Mouse (Mus musculus) left cerebral cortex, postnatal 4 days (tissue): ENCODE data around the gene D2hgdh. TPM values are rescaled to one million over a fixed set of nuclear protein-coding genes. Genes with fewer than 3 reads are reported as not detected.
A peak's percentile ranks its signal among the peaks of the same experiment; 100 is the strongest.

ENCODE experiments used
- DNase-seq: peaks from one replicate; pipeline ENCODE4 v3.0.0-alpha.2; 2022
- intact Hi-C: fragments of 180-260 bp; cut with DNase I; formaldehyde crosslinking; loops from one replicate; pipeline ENCODE4 v1.15.1; 2025
- total RNA-seq, 2 experiments: library from RNA; stranded (reverse); gene quantifications; 2 replicates each; pipeline ENCODE4 v1.2.3; 2021

The D2hgdh gene
- total RNA-seq, result 10 to 100 TPM; 12.7 to 13.7 TPM

- DNase-seq, result no peak
- intact Hi-C loops, result no loop called here
Measured at GRCm38 (mm10) chr1:93824609-93825008, at the start of gene D2hgdh. Gene D2hgdh, plus strand, starts transcription at chr1:93824909.

- no peak for DNase-seq
- intact Hi-C loops, result loop anchor here (10.0 kb wide), 1 partner anchor 272 kb away; no protein-coding TSS in a partner anchor
Measured at GRCm38 (mm10) chr1:93776686-93777085, 48.0 kb upstream of the D2hgdh start.

- intact Hi-C loops, result no loop called here
- DNase-seq, result peak; percentile 10
Measured at GRCm38 (mm10) chr1:93786912-93787311, 37.8 kb upstream of the D2hgdh start.

GRCm38 (mm10) chr1:93794526-93794925, 30.2 kb upstream of the D2hgdh start:
- intact Hi-C loops, result no loop called here
- no peak for DNase-seq

GRCm38 (mm10) chr1:93795886-93796285, 28.8 kb upstream of the D2hgdh start:
- no peak for DNase-seq
- intact Hi-C loops, result no loop called here

- intact Hi-C loops, result no loop called here
Measured at GRCm38 (mm10) chr1:93800670-93801503, 23.8 kb upstream of the D2hgdh start.

GRCm38 (mm10) chr1:93801741-93802238, 22.9 kb upstream of the D2hgdh start, which contains the start of gene Dtymk:
Gene Dtymk, minus strand, starts transcription at chr1:93801934.
- intact Hi-C loops, result no loop called here
- DNase-seq, result peak; percentile 94

More at GRCm38 (mm10) chr1:93800670-93801503, 23.8 kb upstream of the D2hgdh start:
- DNase-seq, result no peak

GRCm38 (mm10) chr1:93802771-93803170, 21.9 kb upstream of the D2hgdh start:
- intact Hi-C loops, result no loop called here
- DNase-seq, result no peak

GRCm38 (mm10) chr1:93803556-93804507, 20.9 kb upstream of the D2hgdh start, which contains the start of gene Ing5:
Gene Ing5, plus strand, starts transcription at chr1:93803965.
- intact Hi-C loops, result no loop called here
- peak; percentile 100 for DNase-seq

- intact Hi-C loops, result no loop called here
Measured at GRCm38 (mm10) chr1:93804818-93805217, 19.9 kb upstream of the D2hgdh start.

GRCm38 (mm10) chr1:93805221-93805951, 19.3 kb upstream of the D2hgdh start:
- intact Hi-C loops, result no loop called here
- no peak for DNase-seq

More at GRCm38 (mm10) chr1:93804818-93805217, 19.9 kb upstream of the D2hgdh start:
- no peak for DNase-seq

GRCm38 (mm10) chr1:93808871-93809270, 15.8 kb upstream of the D2hgdh start:
- intact Hi-C loops, result no loop called here
- DNase-seq, result no peak

- intact Hi-C loops, result no loop called here
- DNase-seq, result no peak
Measured at GRCm38 (mm10) chr1:93810011-93810410, 14.7 kb upstream of the D2hgdh start.

- DNase-seq, result no peak
- intact Hi-C loops, result no loop called here
Measured at GRCm38 (mm10) chr1:93811495-93812039, 13.1 kb upstream of the D2hgdh start.

GRCm38 (mm10) chr1:93817823-93818532, 6.7 kb upstream of the D2hgdh start:
- DNase-seq, result no peak
- intact Hi-C loops, result no loop called here

GRCm38 (mm10) chr1:93818722-93819121, 6.0 kb upstream of the D2hgdh start:
- intact Hi-C loops, result no loop called here
- no peak for DNase-seq

GRCm38 (mm10) chr1:93823796-93824495, 763 bp upstream of the D2hgdh start:
- DNase-seq, result no peak
- intact Hi-C loops, result no loop called here

GRCm38 (mm10) chr1:93825105-93825674, 481 bp downstream of the D2hgdh start:
- intact Hi-C loops, result no loop called here

More at GRCm38 (mm10) chr1:93825105-93825674, 481 bp downstream of the D2hgdh start:
- peak; percentile 92 for DNase-seq
